Mouse (Mus musculus): ENCODE measurements around the gene Cmip.

GRCm38 (mm10) chr8:117481830-117482229, 225.0 kb downstream of the Cmip start:
- TF ChIP-seq CTCF (IDR thresholded peaks at IDR 0.05; ENCODE audit: borderline replicate concordance, insufficient read depth, low read length) (no peak), POLR2A (IDR thresholded peaks at IDR 0.05; ENCODE audit: low read depth, low read length) (no peak)
